Mouse (Mus musculus) frontal cortex, postnatal 36 days (tissue): Measurements from ENCODE around the gene Zfyve28.

Source experiments
- DNase-seq, 2 experiments: peaks; one replicate each; pipeline ENCODE4 v3.0.0; 2022; ENCODE audit warnings: low spot score in 2 of 2

Zfyve28 gene

DNA sequence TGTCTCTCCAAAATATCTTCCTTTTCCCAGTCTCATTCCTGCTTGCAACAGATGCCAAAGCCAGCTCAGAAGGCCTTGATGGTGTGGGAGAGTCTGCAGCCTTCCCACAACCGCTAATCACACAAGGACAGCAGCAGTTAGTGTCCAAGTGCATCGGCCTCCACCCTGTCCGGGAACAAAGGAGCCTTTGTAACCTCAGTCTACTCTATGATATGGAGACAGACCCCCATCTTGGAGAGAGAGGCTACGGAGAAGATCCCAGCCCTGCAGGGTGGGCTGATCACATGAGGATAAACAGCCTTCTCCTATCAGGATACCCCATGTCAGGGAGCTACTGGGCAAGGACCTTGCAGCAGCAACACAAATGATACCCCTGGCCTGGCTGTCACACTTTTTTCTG is 36.5 kb downstream of the Zfyve28 start:
- no peak for DNase-seq

- DNase-seq: no peak
Measured at GRCm38 (mm10) chr5:34250090-34250489, 38.2 kb downstream of the Zfyve28 start.

DNA sequence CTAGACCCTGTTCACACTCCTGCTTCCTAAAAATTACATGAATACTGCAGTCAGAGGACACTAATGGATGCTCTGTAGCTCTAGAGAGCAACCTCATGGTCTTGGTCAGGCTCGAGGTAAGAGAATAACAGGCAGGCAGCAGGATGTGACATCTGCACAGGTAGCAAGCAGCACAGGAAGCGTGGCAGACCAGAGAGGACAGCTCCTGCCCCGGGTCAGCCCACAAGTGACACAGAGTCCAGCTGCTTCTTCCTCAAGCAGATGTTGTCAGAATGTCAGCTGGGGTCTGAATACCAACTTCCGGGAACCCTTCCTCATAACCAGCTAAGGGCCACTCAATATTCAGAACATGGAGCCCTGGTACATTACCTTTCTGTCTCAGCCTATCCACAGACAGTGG is 39.1 kb downstream of the Zfyve28 start:
- no peak for DNase-seq

- DNase-seq: no peak
Measured at GRCm38 (mm10) chr5:34246443-34246842, 41.8 kb downstream of the Zfyve28 start.

GRCm38 (mm10) chr5:34243062-34243461 is 45.2 kb downstream of the Zfyve28 start:
- no peak for DNase-seq

- peak; percentile 77 to 91 for DNase-seq
Measured at GRCm38 (mm10) chr5:34242224-34242963, 45.9 kb downstream of the Zfyve28 start.

GRCm38 (mm10) chr5:34238444-34238843 is 49.8 kb downstream of the Zfyve28 start:
- DNase-seq: no peak

DNA sequence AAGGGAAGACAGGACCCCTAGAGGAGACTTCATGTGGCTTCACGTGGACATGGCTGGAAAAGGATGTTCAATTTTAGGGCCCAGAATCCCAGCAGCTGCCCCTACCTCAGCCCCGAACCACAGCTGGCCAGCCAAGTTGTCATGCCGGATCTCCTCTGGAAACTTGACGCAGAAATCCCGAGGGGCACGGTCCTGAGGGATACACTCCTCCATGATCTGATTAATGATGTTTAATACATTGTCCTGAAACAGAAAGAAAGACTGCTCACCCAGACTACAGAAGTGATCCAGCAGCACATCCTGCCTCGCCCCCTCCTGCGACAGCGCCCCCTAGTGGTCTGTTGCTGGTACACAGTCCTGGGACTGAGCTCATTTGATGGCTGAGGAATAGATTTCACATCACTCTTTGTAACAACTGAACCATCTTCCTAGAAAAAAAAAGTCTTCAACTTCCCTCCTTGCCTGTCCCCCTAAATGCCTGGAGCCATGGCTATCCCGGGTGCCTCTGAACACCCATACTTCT is 52.3 kb downstream of the Zfyve28 start:
- no peak for DNase-seq

- DNase-seq: no peak
Measured at GRCm38 (mm10) chr5:34235056-34235455, 53.2 kb downstream of the Zfyve28 start.

DNA sequence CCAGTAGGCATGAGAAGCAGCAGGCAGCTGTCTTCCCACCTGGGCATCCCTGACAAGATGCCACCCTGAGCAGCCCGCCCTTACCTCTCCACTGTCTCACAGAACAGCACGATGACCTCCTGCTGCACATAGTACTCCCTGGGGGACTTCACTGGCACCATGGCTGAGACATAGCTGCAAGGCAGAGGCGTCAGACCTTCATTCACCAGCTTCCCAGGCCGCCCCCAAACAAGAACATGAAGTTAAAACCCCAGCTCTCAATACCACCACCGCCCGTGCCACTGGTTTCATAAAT is 55.1 kb downstream of the Zfyve28 start:
- no peak for DNase-seq

DNA sequence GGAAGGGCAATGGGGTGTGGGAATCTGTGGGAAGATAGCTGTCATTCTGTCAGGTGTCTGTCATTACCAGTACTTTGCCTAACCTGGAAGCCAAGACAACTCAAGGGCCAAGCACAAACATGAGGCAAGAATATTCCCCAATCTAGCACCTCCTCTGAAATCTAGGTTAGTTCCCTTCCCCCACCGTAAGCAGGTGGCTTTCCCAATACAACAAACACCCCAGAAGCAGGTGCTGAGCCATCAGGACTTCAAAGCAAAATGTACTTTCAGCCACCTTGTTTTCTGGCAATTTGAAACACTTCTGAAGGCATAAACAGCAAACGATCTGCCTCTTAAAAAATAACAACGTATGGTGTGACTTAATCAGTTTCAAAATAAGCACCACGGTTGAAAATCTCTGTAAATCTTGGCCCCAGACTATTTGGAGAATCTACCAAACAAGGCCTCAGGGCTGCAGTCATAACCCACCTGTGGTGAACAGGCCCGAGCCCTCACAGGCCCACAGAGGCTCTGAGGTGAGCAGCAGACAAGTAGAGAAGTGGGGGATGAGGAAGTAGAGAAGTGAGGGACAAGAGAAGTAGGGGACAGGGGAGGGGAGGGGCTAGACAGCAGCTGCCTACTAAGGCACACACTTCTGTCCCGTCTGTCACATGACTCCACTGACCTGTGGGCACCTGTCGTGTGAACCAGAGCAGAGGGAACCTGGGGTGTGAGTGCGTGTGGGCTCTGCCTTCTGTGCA is 55.6 kb downstream of the Zfyve28 start:
- DNase-seq: no peak

DNA sequence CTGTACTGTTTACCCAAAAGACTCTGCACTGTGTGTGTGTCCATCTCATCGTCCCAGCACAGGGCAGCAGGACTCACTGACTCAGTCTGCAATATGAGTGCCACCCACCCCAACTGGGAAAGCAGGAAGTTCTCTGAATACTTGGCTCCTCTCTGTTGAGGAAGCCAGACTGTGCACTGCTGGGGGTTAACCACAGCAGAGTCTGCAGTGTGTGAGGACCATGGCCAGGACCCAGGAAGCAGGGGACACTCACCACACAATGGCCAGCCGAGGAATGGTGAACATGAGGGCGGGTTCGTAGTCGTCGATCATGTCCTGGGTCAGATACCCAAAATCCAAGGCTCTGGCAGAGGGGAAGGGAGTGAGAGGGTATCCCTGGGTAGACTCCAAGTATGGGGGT is 56.3 kb downstream of the Zfyve28 start:
- DNase-seq: no peak

GRCm38 (mm10) chr5:34230599-34231485 is 57.4 kb downstream of the Zfyve28 start:
- DNase-seq: no peak

- no peak for DNase-seq
Measured at GRCm38 (mm10) chr5:34229503-34229902, 58.7 kb downstream of the Zfyve28 start.

- DNase-seq: no peak
Measured at GRCm38 (mm10) chr5:34225516-34225915, 62.7 kb downstream of the Zfyve28 start.

- no peak for DNase-seq
Measured at GRCm38 (mm10) chr5:34224515-34224914, 63.7 kb downstream of the Zfyve28 start.

- no peak for DNase-seq
Measured at GRCm38 (mm10) chr5:34220001-34220400, 68.2 kb downstream of the Zfyve28 start.

DNA sequence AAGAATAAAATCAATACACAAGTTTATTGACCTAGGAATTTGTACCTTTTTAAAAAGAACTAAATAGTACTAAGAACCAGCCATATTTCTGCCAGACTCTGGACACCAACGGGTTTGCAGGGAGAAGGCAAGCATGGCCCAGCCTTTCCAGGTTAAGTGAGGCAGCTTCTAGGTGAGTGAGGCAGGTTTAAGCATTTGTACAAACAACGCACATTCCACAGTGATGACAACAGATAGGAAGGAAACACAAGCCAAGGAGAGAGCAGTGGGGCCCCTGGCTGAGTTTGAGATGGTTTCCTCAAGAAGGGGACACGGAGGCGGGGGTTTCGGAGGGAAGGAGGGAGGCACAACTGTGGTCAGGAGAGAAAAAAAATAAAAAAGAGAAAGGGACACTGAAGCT is 69.6 kb downstream of the Zfyve28 start:
- DNase-seq: no peak

DNA sequence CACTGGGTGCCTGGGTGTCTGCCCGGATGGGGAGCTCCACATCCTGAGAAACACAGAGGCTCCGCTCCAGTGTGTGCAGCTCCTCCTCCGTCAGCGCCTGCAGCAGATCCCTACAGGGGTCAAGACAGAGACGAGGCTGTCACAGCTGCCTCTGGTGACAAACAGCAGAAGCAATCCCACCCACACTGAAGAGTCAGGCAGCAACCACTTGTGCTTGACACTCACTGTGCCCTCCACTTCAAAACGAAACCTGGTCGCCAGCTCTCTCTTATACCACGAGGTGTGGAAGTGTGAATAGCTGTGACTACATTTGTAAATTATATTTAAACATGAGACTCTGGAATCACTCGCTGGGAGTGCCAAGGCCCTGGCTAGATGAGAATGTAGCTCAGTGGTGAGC is 70.5 kb downstream of the Zfyve28 start:
- no peak for DNase-seq

DNA sequence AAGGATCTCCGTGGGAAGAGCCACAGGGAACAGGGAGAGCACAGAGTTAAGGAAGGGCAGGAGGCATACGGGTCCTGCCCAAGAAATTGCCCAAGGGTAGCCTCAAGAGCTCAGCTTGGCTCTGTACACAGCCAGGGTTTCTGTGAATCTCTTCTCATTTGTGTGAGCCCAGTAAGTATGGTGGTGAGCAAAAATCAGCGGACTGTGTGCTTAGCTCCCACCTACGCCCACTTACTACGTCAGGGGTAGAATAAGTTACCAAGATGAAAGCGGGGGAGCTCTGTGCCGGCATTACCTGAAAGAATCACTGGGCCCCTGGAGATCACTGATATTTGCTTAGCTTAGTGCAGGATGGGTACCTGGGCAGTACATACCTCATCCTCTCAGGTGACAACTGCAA is 72.2 kb downstream of the Zfyve28 start:
- DNase-seq: no peak

DNA sequence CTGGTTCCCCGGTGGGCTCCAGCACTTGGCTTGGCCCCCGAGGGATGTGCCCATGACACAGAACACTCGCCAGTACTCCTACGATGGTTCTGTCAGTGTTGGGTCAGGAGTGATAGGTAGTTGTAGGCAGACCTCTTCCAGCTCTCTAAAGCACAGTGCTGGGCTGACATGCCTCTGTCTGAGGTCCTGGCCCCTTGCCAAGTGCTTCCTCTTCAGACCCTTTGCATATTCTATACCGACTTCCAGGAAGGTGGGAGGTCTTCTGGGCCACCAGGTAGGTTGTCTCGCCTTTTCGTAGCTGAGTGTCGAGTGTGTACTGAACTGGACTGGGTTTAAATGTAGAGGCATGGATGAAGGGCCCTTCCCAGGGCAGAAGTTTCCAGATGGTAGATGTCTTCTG is 74.6 kb downstream of the Zfyve28 start:
- DNase-seq: no peak

GRCm38 (mm10) chr5:34210279-34210678 is 78.0 kb downstream of the Zfyve28 start:
- DNase-seq: peak; percentile 66 to 75
